ENCODE assay signal across 31 mouse cellular contexts in genomic region chr11:87615952-87616351, GRCm38 (mm10). TPM values are rescaled to one million over a fixed set of nuclear protein-coding genes. Genes with fewer than 3 reads are reported as not detected.
"Had no signal": no experiment of that assay in that cellular context is flagged by ENCODE, and none has a peak within 500 bp of the region (broad histone marks: within the 10 kb centered on the region; RNA-seq: fewer than 3 reads in every experiment).

No protein-coding gene starts in this region.

- H3K4me2 ChIP-seq: heart, embryonic 11.5 days; heart, embryonic 13.5 days; heart, embryonic 15.5 days; hindbrain, embryonic 12.5 days; hindbrain, embryonic 14.5 days; limb, embryonic 12.5 days; liver, embryonic 11.5 days; liver, embryonic 13.5 days had no signal

- H3K9ac ChIP-seq: heart, embryonic 13.5 days; heart, embryonic 15.5 days; hindbrain, embryonic 12.5 days; hindbrain, embryonic 14.5 days; limb, embryonic 12.5 days; liver, embryonic 13.5 days had no signal

- H3K9me3 ChIP-seq: heart, embryonic 15.5 days; limb, embryonic 10.5 days; liver, embryonic 13.5 days had no signal

- H3K4me3 ChIP-seq: heart, adult 2 months; heart, embryonic 13.5 days; heart, embryonic 15.5 days; hindbrain, embryonic 10.5 days; hindbrain, embryonic 12.5 days; left cerebral cortex, adult 2 months; limb, embryonic 10.5 days; limb, embryonic 12.5 days; liver, embryonic 13.5 days had no signal

- ATAC-seq: hindbrain, embryonic 16.5 days; inflammation-experienced regulatory T-cells, adult 6 months; intestine, postnatal 0 days had no signal

- DNase-seq: gastrocnemius, postnatal 14 days; gastrocnemius, postnatal 36 days; heart, adult 11 months; heart, adult 2 months; heart, postnatal 4 days; kidney, adult 18-20 months; kidney, adult 8-10 months; kidney, postnatal 10 days; kidney, postnatal 25 days; kidney, postnatal 4 days; layer of hippocampus, adult 9-11 months; liver; liver, embryonic 13.5 days had no signal

- H3K27me3 ChIP-seq: heart, embryonic 13.5 days; heart, embryonic 15.5 days; hindbrain, embryonic 12.5 days; limb, embryonic 12.5 days; liver, embryonic 13.5 days had no signal

- H3K4me1 ChIP-seq: heart, embryonic 15.5 days; hindbrain, embryonic 10.5 days; hindbrain, embryonic 12.5 days; limb, embryonic 10.5 days; limb, embryonic 12.5 days had no signal

- H3K27ac ChIP-seq: heart, adult 2 months; heart, embryonic 13.5 days; heart, embryonic 15.5 days; hindbrain, embryonic 10.5 days; hindbrain, embryonic 12.5 days; hindbrain, embryonic 14.5 days; left cerebral cortex, adult 2 months; limb, embryonic 10.5 days; limb, embryonic 12.5 days; liver, embryonic 13.5 days had no signal

RNA-seq across cellular contexts. Expression of gene Hsf5, which starts 1.0 kb away (rescaled TPM):
- polyA plus RNA-seq: intestine, postnatal 0 days had no signal

RNA-seq across cellular contexts. Expression of gene Gm11492, which starts 49.5 kb away (rescaled TPM):
- polyA plus RNA-seq: frontal cortex, adult 2 months; heart, embryonic 11.5 days; heart, embryonic 13.5 days; heart, embryonic 15.5 days; heart, postnatal 0 days; hindbrain, embryonic 10.5 days; hindbrain, embryonic 12.5 days; hindbrain, embryonic 14.5 days; hindbrain, embryonic 16.5 days; inflammation-experienced regulatory T-cells, adult 6 months; intestine, postnatal 0 days; kidney, embryonic 14.5 days; kidney, embryonic 16.5 days; limb, embryonic 10.5 days; limb, embryonic 12.5 days; limb, embryonic 14.5 days; liver, embryonic 11.5 days; liver, embryonic 13.5 days had no signal
